12 mouse cellular contexts compared by ENCODE assay signal in the genomic region with DNA sequence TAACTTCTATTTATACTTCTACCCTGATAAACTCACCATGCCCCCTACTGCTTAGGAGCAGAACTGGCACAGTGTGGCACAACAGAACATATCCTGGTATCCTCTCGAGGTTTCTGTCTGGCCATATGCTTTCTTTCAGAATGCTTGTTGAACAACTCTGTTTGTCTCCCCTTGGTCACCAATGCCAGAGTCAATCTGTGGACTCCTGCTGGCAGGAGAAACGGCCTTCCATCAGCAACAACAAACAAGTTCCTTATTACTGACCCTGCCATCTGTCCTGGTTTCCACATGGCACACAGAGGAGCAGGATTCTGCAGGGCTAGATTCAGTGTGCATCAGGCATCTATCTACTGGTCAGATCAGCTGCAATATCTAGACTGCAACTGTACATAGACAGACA.
DNase-seq lines count a peak whose midpoint lies in the region; ATAC-seq lines count a peak whose summit lies in the region.
"Had no signal": no experiment of that assay in that cellular context is flagged by ENCODE, and none has a peak within 500 bp of the region (broad histone marks: within the 10 kb centered on the region; RNA-seq: fewer than 3 reads in every experiment).

No protein-coding gene starts in this region.

- no peak overlapping the region for H3K27ac ChIP-seq in hindbrain, embryonic 16.5 days (ENCODE audit: low read depth, low read length)
- H3K27ac ChIP-seq in hindbrain, embryonic 11.5 days (ENCODE audit: low read depth, low read length) = no peak overlapping the region
- no peak overlapping the region for H3K27ac ChIP-seq in forebrain, embryonic 13.5 days
- H3K27ac ChIP-seq: heart, embryonic 10.5 days; kidney, postnatal 0 days; lung, embryonic 15.5 days; midbrain, embryonic 10.5 days had no signal

- H3K4me2 ChIP-seq in hindbrain, embryonic 16.5 days (ENCODE audit: low read length) = no peak overlapping the region
- H3K4me2 ChIP-seq in hindbrain, embryonic 11.5 days (replicated peaks; ENCODE audit: low read depth, low read length) = no peak overlapping the region
- H3K4me2 ChIP-seq in forebrain, embryonic 13.5 days = no peak overlapping the region
- H3K4me2 ChIP-seq: lung, embryonic 15.5 days had no signal

- H3K27me3 ChIP-seq in hindbrain, embryonic 16.5 days (replicated peaks; ENCODE audit: control insufficient read depth, insufficient read depth, low read length) = no peaks in the 10 kb centered on the region
- H3K27me3 ChIP-seq in hindbrain, embryonic 11.5 days (ENCODE audit: control insufficient read depth, insufficient read depth, low read length) = no peaks in the 10 kb centered on the region
- no peaks in the 10 kb centered on the region for H3K27me3 ChIP-seq in forebrain, embryonic 13.5 days
- H3K27me3 ChIP-seq: lung, embryonic 15.5 days had no signal

- WGBS in hindbrain, embryonic 16.5 days = 26% methylated on average over 2 of the region's 2 CpGs
- 54% methylated on average over 2 of the region's 2 CpGs for WGBS in hindbrain, embryonic 11.5 days
- 46% methylated on average over 2 of the region's 2 CpGs for WGBS in forebrain, embryonic 13.5 days

- ATAC-seq in hindbrain, embryonic 16.5 days = peak; percentile 42; the same call in 1 of the 2 replicates
- no peak for ATAC-seq in hindbrain, embryonic 11.5 days (ENCODE audit: low FRiP score)
- ATAC-seq in forebrain, embryonic 13.5 days = peak; percentile 45; the same call in 1 of the 2 replicates

- DNase-seq in hindbrain, embryonic 11.5 days (ENCODE audit: low spot score) = no peak
- DNase-seq in adrenal gland, postnatal 25 days = peak; percentile 3
- DNase-seq in cerebellum, adult 11 months = peak; percentile 59
- no peak for DNase-seq in thymus, postnatal 25 days
- no peak for DNase-seq in liver
- DNase-seq: thymus, postnatal 4 days had no signal

- H3K4me1 ChIP-seq in hindbrain, embryonic 16.5 days (ENCODE audit: control insufficient read depth, insufficient read depth, low read depth, low read length) = no peaks in the 10 kb centered on the region
- H3K4me1 ChIP-seq in hindbrain, embryonic 11.5 days (replicated peaks; ENCODE audit: control insufficient read depth, insufficient read depth, low read length) = no peaks in the 10 kb centered on the region
- no peaks in the 10 kb centered on the region for H3K4me1 ChIP-seq in forebrain, embryonic 13.5 days
- H3K4me1 ChIP-seq: heart, embryonic 10.5 days; lung, embryonic 15.5 days; midbrain, embryonic 10.5 days had no signal

- no peaks in the 10 kb centered on the region for H3K36me3 ChIP-seq in hindbrain, embryonic 16.5 days (ENCODE audit: control insufficient read depth, insufficient read depth, low read length)
- H3K36me3 ChIP-seq in hindbrain, embryonic 11.5 days (ENCODE audit: control insufficient read depth, insufficient read depth, low read length) = no peaks in the 10 kb centered on the region
- no peaks in the 10 kb centered on the region for H3K36me3 ChIP-seq in forebrain, embryonic 13.5 days (ENCODE audit: poor library complexity, severe bottlenecking)
- H3K36me3 ChIP-seq: heart, embryonic 10.5 days; lung, embryonic 15.5 days; midbrain, embryonic 10.5 days had no signal

- H3K9me3 ChIP-seq in hindbrain, embryonic 16.5 days (ENCODE audit: control insufficient read depth, low read length) = no peaks in the 10 kb centered on the region
- no peaks in the 10 kb centered on the region for H3K9me3 ChIP-seq in hindbrain, embryonic 11.5 days (ENCODE audit: control insufficient read depth, low read length)
- no peaks in the 10 kb centered on the region for H3K9me3 ChIP-seq in forebrain, embryonic 13.5 days (replicated peaks)
- H3K9me3 ChIP-seq: heart, embryonic 10.5 days; lung, embryonic 15.5 days; midbrain, embryonic 10.5 days had no signal

- no peak overlapping the region for H3K9ac ChIP-seq in hindbrain, embryonic 16.5 days (ENCODE audit: low read depth, low read length)
- H3K9ac ChIP-seq in hindbrain, embryonic 11.5 days (ENCODE audit: low read depth, low read length) = no peak overlapping the region
- no peak overlapping the region for H3K9ac ChIP-seq in forebrain, embryonic 13.5 days
- H3K9ac ChIP-seq: lung, embryonic 15.5 days had no signal

- no peak overlapping the region for H3K4me3 ChIP-seq in hindbrain, embryonic 16.5 days (ENCODE audit: low read length)
- H3K4me3 ChIP-seq in hindbrain, embryonic 11.5 days (ENCODE audit: low read depth, low read length) = no peak overlapping the region
- no peak overlapping the region for H3K4me3 ChIP-seq in forebrain, embryonic 13.5 days
- H3K4me3 ChIP-seq: heart, embryonic 10.5 days; lung, embryonic 15.5 days; midbrain, embryonic 10.5 days had no signal

Comparison
In these comparisons a context has a peak if more than half of its experiments do, and no peak if none do; other contexts are left out.
1. DNase-seq: peak in adrenal gland, postnatal 25 days (single experiment) and cerebellum, adult 11 months (single experiment); none in hindbrain, embryonic 11.5 days (single experiment), thymus, postnatal 25 days (single experiment) and liver (single experiment).